Mouse (Mus musculus) CH12.LX (cell line): ENCODE measurements around the gene Tmsb4x. TPM values are rescaled to one million over a fixed set of nuclear protein-coding genes. Genes with fewer than 3 reads are reported as not detected.

Source experiments
- DNase-seq: peaks from one replicate; pipeline ENCODE4 v3.0.0-alpha.2; 2013; ENCODE audit errors: extremely low read depth
- H3K27ac ChIP-seq: 2 replicates; pipeline ENCODE4 v1.5.1; 2012; ENCODE audit warnings: low read depth, mild to moderate bottlenecking, control low read depth, moderate library complexity; ENCODE audit not compliant: insufficient read depth
- H3K27me3 ChIP-seq: replicated peaks from 2 replicates; pipeline ENCODE3; 2012; ENCODE audit warnings: inconsistent platforms
- H3K36me3 ChIP-seq, 2 experiments: replicated peaks in 1 of 2; 2 replicates each; pipeline versions ENCODE3 to v1.6.1; 2012; ENCODE audit warnings: inconsistent platforms in 1 of 2, low read length in 1 of 2, mild to moderate bottlenecking in 1 of 2, mixed read lengths in 1 of 2, moderate library complexity in 1 of 2; ENCODE audit not compliant: control insufficient read depth in 1 of 2, insufficient read depth in 1 of 2
- H3K4me1 ChIP-seq, 2 experiments: 2 replicates each; pipeline ENCODE4 v1.6.1; 2012; ENCODE audit warnings: inconsistent platforms in 1 of 2, moderate library complexity in 1 of 2; ENCODE audit not compliant: insufficient read depth in 2 of 2, control insufficient read depth in 1 of 2
- H3K4me2 ChIP-seq: 2 replicates; pipeline ENCODE4 v1.6.1; 2012; ENCODE audit warnings: low read depth, mild to moderate bottlenecking, control low read depth; ENCODE audit not compliant: poor library complexity, insufficient read depth, severe bottlenecking
- H3K4me3 ChIP-seq, 3 experiments: fragments of 150-350 bp in 1 of 3; sonication (generic) in 1 of 3; replicated peaks in 1 of 3; 2 replicates each; pipeline versions ENCODE3 to v1.5.1; 2011 to 2012; ENCODE audit warnings: low read depth in 2 of 3, low read length in 2 of 3, mild to moderate bottlenecking in 2 of 3, moderate library complexity in 2 of 3, control low read depth in 1 of 3, improper control_type of control experiment in 1 of 3, inconsistent platforms in 1 of 3, mixed read lengths in 1 of 3; ENCODE audit not compliant: poor library complexity in 1 of 3
- H3K79me2 ChIP-seq: replicated peaks from 2 replicates; pipeline ENCODE4 v1.6.1; 2012; ENCODE audit warnings: mild to moderate bottlenecking, moderate library complexity; ENCODE audit not compliant: control insufficient read depth, poor library complexity, insufficient read depth, severe bottlenecking; ENCODE audit errors: extremely low read depth
- H3K9ac ChIP-seq: 2 replicates; pipeline ENCODE4 v1.6.1; 2012; ENCODE audit warnings: low read depth, mild to moderate bottlenecking, control low read depth, moderate library complexity; ENCODE audit not compliant: insufficient read depth
- H3K9me3 ChIP-seq: replicated peaks from 2 replicates; pipeline ENCODE3; 2012; ENCODE audit warnings: low read length, inconsistent platforms, mixed read lengths
- BHLHE40 ChIP-seq: IDR thresholded peaks from 2 replicates; pipeline ENCODE4 v1.6.1; 2011; ENCODE audit warnings: mild to moderate bottlenecking, low read depth, low read length, improper control_type of control experiment
- CHD1 ChIP-seq: IDR thresholded peaks from 2 replicates; pipeline ENCODE4 v1.6.1; 2012; ENCODE audit warnings: low read depth, low read length, improper control_type of control experiment, inconsistent platforms
- CTCF ChIP-seq, 2 experiments: IDR thresholded peaks in 1 of 2; conservative IDR thresholded peaks in 1 of 2; 2 replicates each; pipeline ENCODE4 v1.5.1; 2011 to 2012; ENCODE audit warnings: low read depth in 2 of 2, low read length in 2 of 2, improper control_type of control experiment in 1 of 2, inconsistent platforms in 1 of 2, mild to moderate bottlenecking in 1 of 2, moderate library complexity in 1 of 2
- ELF1 ChIP-seq: IDR thresholded peaks from 2 replicates; pipeline ENCODE4 v1.6.1; 2014; ENCODE audit warnings: low read depth, mild to moderate bottlenecking, inconsistent platforms, low read length, improper control_type of control experiment
- ETS1 ChIP-seq: conservative IDR thresholded peaks from 2 replicates; pipeline ENCODE4 v1.6.1; 2012; ENCODE audit warnings: low read depth, mild to moderate bottlenecking, inconsistent platforms, low read length, improper control_type of control experiment, moderate library complexity
- GABPA ChIP-seq: IDR thresholded peaks from 2 replicates; pipeline ENCODE4 v1.6.1; 2012; ENCODE audit warnings: low read depth, low read length, improper control_type of control experiment, inconsistent platforms; ENCODE audit not compliant: insufficient replicate concordance
- MAFK ChIP-seq: IDR thresholded peaks from 2 replicates; pipeline ENCODE4 v1.6.1; 2011; ENCODE audit warnings: low read length, improper control_type of control experiment; ENCODE audit not compliant: insufficient replicate concordance
- NELFE ChIP-seq: IDR thresholded peaks from 2 replicates; pipeline ENCODE4 v1.6.1; 2011; ENCODE audit warnings: low read depth, low read length, improper control_type of control experiment
- NRF1 ChIP-seq: IDR thresholded peaks from 2 replicates; pipeline ENCODE4 v1.6.1; 2014; ENCODE audit warnings: low read depth, mild to moderate bottlenecking, inconsistent platforms, low read length, improper control_type of control experiment, moderate library complexity
- POLR2A ChIP-seq: IDR thresholded peaks from 2 replicates; pipeline ENCODE4 v1.6.1; 2011; ENCODE audit warnings: low read depth, mild to moderate bottlenecking, improper control_type of control experiment, low read length
- RAD21 ChIP-seq: IDR thresholded peaks from 2 replicates; pipeline ENCODE4 v1.6.1; 2011; ENCODE audit warnings: low read depth, mild to moderate bottlenecking, low read length, improper control_type of control experiment, moderate library complexity
- SIN3A ChIP-seq: IDR thresholded peaks from 2 replicates; pipeline ENCODE4 v1.6.1; 2012; ENCODE audit warnings: low read length, improper control_type of control experiment, inconsistent platforms
- SMC3 ChIP-seq: IDR thresholded peaks from 2 replicates; pipeline ENCODE4 v1.6.1; 2011; ENCODE audit warnings: low read depth, low read length, improper control_type of control experiment
- TBP ChIP-seq: conservative IDR thresholded peaks from 2 replicates; pipeline ENCODE4 v1.6.1; 2011; ENCODE audit warnings: low read depth, low read length, improper control_type of control experiment
- TCF12 ChIP-seq: IDR thresholded peaks from 2 replicates; pipeline ENCODE4 v1.6.1; 2014; ENCODE audit warnings: low read depth, mild to moderate bottlenecking, inconsistent platforms, low read length, improper control_type of control experiment
- USF2 ChIP-seq: conservative IDR thresholded peaks from 2 replicates; pipeline ENCODE4 v1.6.1; 2011; ENCODE audit warnings: low read depth, low read length, improper control_type of control experiment
- ZKSCAN1 ChIP-seq: IDR thresholded peaks from 2 replicates; pipeline ENCODE4 v1.6.1; 2012; ENCODE audit warnings: low read depth, inconsistent platforms, low read length, improper control_type of control experiment, borderline replicate concordance
- dilution Hi-C: fragments of 300-500 bp; cut with MboI; formaldehyde crosslinking; loops from 2 replicates; pipeline ENCODE4 v1.14.3; 2020; ENCODE audit warnings: low sequenced_read_pairs; ENCODE audit not compliant: extremely low pct_unique_long_range_greater_than_20kb, extremely low pct_ligation_motif_present
- in situ Hi-C: fragments of 300-500 bp; cut with MboI; formaldehyde crosslinking; loops from 3 replicates; pipeline ENCODE4 v1.14.3; 2019; ENCODE audit warnings: low sequenced_read_pairs, low pct_ligation_motif_present, low pct_unique_long_range_greater_than_20kb, mixed read lengths
- polyA plus RNA-seq: library from polyadenylated mRNA; unstranded; fragments of >175 nt; gene quantifications from 2 replicates; pipeline ENCODE4 v1.2.1, GENCODE M21; 2012; ENCODE audit warnings: low read depth; ENCODE audit not compliant: insufficient read length
- total RNA-seq, 2 experiments: library from RNA; depleted of rRNA; stranded (reverse); fragments of 300-350 nt in 1 of 2; fragments of >200 nt in 1 of 2; gene quantifications; 2 replicates each; pipeline ENCODE4 v1.2.3; 2012 to 2014

Gene Tmsb4x
- total and polyA plus RNA-seq, 3 experiments = 1,828 to 6,726 (median 2,307) TPM

GRCm38 (mm10) chrX:167229819-167230218 is 20.7 kb upstream of the Tmsb4x start:
- no peaks in the 10 kb centered on the region for H3K79me2 ChIP-seq
- no peaks in the 10 kb centered on the region for H3K27me3 ChIP-seq
- no peak for DNase-seq
- H3K4me2 ChIP-seq = no peak overlapping the region
- TF ChIP-seq ZKSCAN1 = no peak
- in situ Hi-C loops (loop anchor here (10.0 to 25.0 kb wide), 3 partner anchors 418 to 1043 kb away; no protein-coding TSS in a partner anchor), dilution Hi-C loops (no loop called here)
- H3K4me3 ChIP-seq = no peak overlapping the region
- no peak overlapping the region for H3K9ac ChIP-seq
- H3K4me1 ChIP-seq = peaks cover 19 to 41% of the 10 kb centered on the region in 2 experiments
- H3K27ac ChIP-seq = 0 out of 2 replicates have a peak overlapping the region, but pooled peaks have one; percentile 18
- no peaks in the 10 kb centered on the region for H3K36me3 ChIP-seq
- no peaks in the 10 kb centered on the region for H3K9me3 ChIP-seq

DNA sequence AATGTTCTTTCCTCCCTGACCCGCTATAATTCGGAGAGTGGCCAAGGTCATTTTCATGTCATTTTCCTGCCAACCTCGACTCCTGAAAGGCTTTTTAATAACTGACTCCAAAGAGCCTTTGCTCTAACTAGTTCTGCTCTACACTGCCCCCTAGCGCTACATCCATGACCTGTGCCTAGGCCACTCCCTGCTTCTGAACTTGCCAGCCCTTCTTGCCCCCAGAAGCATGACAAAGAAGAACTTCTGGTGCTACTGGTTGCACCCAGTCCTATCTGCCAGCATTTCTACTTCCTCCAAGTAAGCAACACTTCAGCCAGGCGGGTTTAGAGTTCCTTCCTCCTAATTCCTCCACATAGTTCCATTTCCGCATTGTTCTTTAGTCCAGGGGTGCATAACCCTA is 20.1 kb upstream of the Tmsb4x start:
- peak; percentile 79 for DNase-seq
- H3K9me3 ChIP-seq = no peaks in the 10 kb centered on the region
- peak overlapping the region; percentile 45 for H3K4me2 ChIP-seq
- 0 out of 2 replicates have a peak, but pooled peaks have one; percentile 6 for TF ChIP-seq CHD1
- TF ChIP-seq CTCF (conservative IDR thresholded peaks at IDR 0.05 in 1 of 2, IDR thresholded peaks at IDR 0.05 in 1 of 2; ENCODE audit: low read depth in 2 of 2, low read length in 2 of 2) = peak; percentile 44 to 69
- TF ChIP-seq RAD21 = peak; percentile 68
- TF ChIP-seq ETS1 = no peak
- no peak for TF ChIP-seq BHLHE40
- peak; percentile 73 for TF ChIP-seq SMC3
- 0 out of 2 replicates have a peak, but pooled peaks have one; percentile 20 for TF ChIP-seq TBP
- TF ChIP-seq GABPA = no peak
- no peak for TF ChIP-seq USF2
- no peak for TF ChIP-seq NRF1
- 0 out of 2 replicates have a peak, but pooled peaks have one; percentile 31 for TF ChIP-seq SIN3A
- in situ Hi-C loops (loop anchor here (25.0 kb wide), 2 partner anchors 417 to 1042 kb away; no protein-coding TSS in a partner anchor), dilution Hi-C loops (no loop called here)
- H3K79me2 ChIP-seq = no peaks in the 10 kb centered on the region
- H3K4me1 ChIP-seq = peaks cover 19 to 41% of the 10 kb centered on the region in 2 experiments
- peak overlapping the region; percentile 53 for H3K27ac ChIP-seq
- H3K36me3 ChIP-seq = no peaks in the 10 kb centered on the region
- no peak overlapping the region for H3K4me3 ChIP-seq
- no peak overlapping the region; the same call in 1 of the 2 replicates for H3K9ac ChIP-seq
- H3K27me3 ChIP-seq = no peaks in the 10 kb centered on the region

DNA sequence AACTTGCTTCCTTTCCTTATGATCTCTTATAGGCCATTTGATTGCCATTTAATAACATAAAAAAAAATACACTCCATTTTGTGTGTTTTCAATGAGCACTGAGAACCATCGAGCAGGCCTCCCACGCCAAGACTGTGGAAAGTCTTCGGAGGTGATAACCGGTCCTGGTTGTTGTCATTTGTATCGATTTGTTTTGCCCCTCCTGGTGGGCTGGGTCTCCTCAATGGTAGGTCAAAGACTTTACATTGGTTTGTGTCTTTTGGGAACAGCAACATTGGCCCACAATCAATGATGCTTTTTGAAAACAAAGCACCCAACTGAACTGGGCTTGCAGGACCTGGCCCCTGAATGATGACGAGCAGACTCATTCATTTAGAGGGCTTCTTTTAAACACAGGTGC is 18.6 kb upstream of the Tmsb4x start:
- H3K4me3 ChIP-seq = peak overlapping the region; percentile 55 to 73 (median 55)
- TF ChIP-seq ZKSCAN1 (no peak), POLR2A (no peak; the same call in 1 of the 2 replicates), NELFE (0 out of 2 replicates have a peak, but pooled peaks have one; percentile 8), TBP (0 out of 2 replicates have a peak, but pooled peaks have one; percentile 33), CHD1 (no peak), TCF12 (peak; percentile 39; the same call in 1 of the 2 replicates), MAFK (no peak), ELF1 (no peak)
- dilution Hi-C loops (no loop called here), in situ Hi-C loops (loop anchor here (25.0 kb wide), 2 partner anchors 415 to 1040 kb away; no protein-coding TSS in a partner anchor)
- H3K27ac ChIP-seq = peak overlapping the region; percentile 99
- no peaks in the 10 kb centered on the region for H3K79me2 ChIP-seq
- peak overlapping the region; percentile 98 for H3K9ac ChIP-seq
- DNase-seq = no peak
- no peaks in the 10 kb centered on the region for H3K36me3 ChIP-seq
- H3K27me3 ChIP-seq = no peaks in the 10 kb centered on the region
- H3K4me1 ChIP-seq = peaks cover 16 to 36% of the 10 kb centered on the region in 2 experiments
- peak overlapping the region; percentile 84 for H3K4me2 ChIP-seq
- H3K9me3 ChIP-seq = no peaks in the 10 kb centered on the region
